Mouse (Mus musculus) left cerebral cortex, postnatal 10 days (tissue): Measurements from ENCODE around the gene Cers6. TPM values are rescaled to one million over a fixed set of nuclear protein-coding genes. Genes with fewer than 3 reads are reported as not detected.

ENCODE experiments used
- DNase-seq, 2 experiments: peaks; one replicate each; pipeline ENCODE4 v3.0.0; 2021 to 2022; ENCODE audit warnings: low spot score in 2 of 2, mixed read lengths in 1 of 2; ENCODE audit errors: extremely low spot score in 1 of 2
- intact Hi-C: fragments of 180-260 bp; cut with DNase I; formaldehyde crosslinking; loops from one replicate; pipeline ENCODE4 v1.15.1; 2025
- total RNA-seq, 2 experiments: library from RNA; stranded (reverse); gene quantifications; 2 replicates each; pipeline ENCODE4 v1.2.3; 2021

Cers6 gene
- total RNA-seq = 10 to 100 TPM; 63.9 to 67.0 TPM

DNA sequence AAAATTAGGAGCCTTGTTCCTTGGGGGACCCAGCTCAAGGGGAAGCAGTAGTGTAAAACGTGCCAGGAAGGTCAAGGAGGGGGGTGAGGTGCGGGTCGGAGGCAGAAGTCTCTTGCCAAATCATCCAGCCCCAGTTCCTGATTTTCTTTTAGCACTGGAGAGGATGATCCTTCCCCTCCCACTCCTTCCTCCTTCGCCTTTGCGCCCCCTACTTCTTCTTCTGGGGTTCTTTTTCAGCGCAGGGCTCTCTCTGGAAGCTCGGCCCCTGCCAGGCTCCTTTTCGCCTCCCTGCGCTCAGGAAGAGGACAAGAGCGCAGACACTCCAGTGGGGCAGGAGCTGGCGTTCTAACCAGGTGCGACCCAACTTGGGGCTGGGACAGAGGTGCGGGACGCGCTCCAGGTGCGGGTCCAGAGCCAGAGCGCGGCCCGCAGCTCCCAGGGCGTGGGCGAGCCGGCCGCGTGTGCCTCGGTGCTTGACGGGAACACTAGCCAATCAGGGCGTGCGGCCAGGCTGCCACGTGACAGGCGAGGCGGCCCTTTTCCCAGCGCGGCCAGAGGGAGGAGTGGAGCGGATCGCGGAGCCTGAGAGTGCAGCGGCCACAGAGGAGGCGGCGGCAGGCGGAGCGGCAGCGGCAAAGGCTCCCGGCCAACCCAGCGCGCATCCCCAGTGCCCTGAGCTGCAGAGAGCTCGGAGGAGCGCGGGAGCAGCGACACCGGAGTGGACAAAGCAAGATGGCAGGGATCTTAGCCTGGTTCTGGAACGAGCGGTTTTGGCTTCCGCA lies at the start of gene Cers6:
TSS of gene Cers6 (plus strand) at position 538 of the 782 bp plus-strand sequence.
- intact Hi-C loops = loop anchor here (5.0 to 10.0 kb wide), 3 partner anchors 74 to 194 kb away; no protein-coding TSS in a partner anchor
- DNase-seq = peak; percentile 96 to 97

DNA sequence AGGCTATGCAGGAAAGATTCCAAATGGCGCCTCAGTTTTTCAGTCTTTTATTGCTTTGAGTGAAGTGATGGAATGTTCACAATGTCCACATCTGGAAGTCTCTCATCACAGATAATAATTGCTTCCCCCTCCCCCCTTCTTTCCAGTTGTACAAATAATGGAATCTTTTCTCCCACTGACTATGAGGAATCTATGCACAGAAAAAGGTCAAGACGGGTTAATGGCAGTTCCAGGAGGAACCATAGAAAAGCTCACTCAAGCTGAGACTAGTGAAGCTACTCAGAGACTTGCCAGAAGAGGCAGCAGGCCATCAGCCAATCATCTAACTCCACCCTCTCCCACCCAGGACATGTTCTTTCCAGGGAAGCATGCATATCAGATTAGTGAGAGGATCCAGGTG lies 46.8 kb upstream of the Cers6 start:
- DNase-seq = no peak
- intact Hi-C loops = no loop called here

DNA sequence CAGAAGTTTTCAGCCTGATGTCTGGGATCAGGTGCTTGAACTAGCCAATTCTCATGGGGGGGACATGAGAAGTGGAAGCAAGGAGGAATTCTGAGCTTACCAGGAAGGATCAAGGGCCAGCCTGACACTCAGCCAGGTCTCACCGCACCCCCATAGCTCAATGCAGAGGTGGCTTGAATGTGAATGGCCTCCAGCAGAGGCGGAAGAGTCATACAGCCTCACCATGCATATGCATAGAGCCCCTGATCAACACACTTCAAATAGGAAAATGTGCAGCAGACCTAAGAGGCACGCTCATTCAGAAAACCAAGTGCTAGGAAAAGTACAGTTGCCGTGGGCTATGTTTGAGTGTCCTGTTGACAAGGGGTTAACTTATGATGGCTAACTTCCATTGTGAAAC lies 42.2 kb upstream of the Cers6 start:
- no peak for DNase-seq
- intact Hi-C loops = no loop called here

DNA sequence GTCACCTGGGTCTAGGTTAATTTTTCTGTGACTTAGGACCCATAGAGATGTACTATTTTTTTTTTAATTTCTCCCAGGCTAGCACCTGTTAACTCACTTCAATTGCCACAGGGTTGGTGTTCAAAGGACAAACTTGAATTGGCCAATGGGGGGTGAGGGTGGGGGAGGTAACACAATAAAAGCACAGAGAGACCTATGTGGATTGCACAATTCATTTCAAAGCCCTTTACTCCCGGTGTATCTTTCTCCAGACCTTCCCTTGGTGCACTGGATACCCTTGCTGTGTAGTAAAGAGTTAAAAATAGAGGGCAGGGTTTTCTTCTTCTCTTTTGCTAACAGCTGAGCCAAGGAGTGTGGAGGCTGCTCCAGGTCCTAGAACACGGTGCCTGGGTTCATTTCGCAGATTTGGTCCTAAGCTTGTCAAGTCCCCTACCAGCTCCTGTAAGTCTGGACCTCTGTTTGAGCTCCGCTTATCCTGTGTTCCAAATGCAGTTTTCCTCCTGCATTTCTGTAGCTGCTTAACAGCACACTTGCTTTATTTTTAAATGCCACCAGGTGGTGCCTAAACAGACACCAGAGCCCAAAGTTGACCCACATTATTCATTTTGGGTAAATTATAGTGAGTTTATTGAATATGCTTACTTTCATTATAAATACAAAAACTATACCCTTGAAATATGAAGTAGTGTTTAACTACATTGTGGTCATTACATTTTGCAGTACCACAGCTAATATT lies 38.9 kb upstream of the Cers6 start:
- no peak for DNase-seq
- intact Hi-C loops = no loop called here

DNA sequence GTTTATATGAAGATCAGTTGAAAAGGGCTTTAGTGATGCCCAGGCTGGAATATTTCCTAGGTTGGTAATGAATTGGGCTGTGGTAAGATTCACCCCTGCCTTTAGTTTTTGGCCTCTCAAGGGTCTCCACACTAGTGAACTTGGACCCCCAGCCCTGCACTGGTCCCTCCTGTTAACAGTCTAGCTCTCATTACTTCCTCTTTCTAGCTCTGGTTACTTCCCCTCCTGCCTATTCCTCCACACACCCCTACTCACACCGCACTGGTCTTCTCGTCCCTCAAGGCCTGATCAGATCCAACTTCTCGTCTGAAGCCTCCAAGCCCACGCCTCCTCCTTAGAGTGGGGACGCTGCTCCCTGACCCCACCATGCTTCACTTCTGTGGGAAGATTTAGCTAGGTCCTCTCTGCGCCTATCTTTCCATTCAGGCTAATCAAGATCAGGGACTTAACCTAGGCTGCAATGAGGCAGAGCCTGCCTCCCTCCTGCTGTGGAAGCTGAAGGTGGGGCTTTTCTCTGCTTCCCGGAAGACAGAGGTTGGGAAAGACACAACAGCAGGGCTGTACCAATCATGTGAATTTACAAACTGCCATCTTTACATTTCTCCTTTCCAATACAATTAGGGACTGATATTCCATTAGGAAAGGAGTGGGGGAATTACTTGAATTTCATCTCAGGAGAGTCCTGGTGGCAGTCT lies 35.8 kb upstream of the Cers6 start:
- intact Hi-C loops = no loop called here
- DNase-seq = no peak

DNA sequence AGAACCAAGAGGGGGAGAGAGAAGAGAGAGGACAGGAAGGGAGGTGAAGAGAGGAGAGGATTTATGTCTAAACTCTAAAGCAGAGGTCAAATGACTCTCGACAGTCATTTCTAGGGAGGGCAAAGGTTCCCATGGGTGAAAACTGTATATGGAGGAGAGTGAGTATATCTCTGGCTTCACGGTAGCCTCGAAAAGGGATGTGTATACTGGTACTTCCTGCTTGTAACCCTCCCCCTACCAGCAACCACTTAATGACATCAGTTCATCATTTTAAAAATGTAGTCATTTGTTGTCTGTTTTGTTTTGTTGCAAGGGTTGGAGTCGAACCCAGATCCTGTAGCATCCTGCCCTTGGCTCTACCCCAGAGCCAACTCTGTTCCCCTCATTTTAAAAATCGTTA lies 17.9 kb upstream of the Cers6 start:
- no peak for DNase-seq
- intact Hi-C loops = no loop called here

DNA sequence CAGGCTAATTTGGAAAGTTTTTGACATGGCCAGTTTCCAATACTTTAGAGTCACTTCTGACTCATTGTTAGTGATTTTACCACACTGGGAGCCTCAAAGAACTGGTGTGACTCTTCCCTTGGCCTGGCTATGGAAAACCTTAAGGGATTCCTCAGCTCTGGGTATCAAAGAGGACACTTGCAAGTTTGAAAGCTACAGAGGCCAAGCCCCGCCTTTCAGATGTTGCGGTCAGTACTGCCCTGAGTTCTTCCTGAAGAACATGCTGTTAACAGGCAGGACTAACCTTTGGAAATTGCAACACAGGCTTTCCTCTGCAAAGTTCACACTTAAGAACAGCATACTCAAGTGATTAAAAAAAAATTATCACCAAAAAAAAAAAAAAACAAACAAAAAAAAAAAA lies 16.7 kb upstream of the Cers6 start:
- no peak for DNase-seq
- intact Hi-C loops = no loop called here

DNA sequence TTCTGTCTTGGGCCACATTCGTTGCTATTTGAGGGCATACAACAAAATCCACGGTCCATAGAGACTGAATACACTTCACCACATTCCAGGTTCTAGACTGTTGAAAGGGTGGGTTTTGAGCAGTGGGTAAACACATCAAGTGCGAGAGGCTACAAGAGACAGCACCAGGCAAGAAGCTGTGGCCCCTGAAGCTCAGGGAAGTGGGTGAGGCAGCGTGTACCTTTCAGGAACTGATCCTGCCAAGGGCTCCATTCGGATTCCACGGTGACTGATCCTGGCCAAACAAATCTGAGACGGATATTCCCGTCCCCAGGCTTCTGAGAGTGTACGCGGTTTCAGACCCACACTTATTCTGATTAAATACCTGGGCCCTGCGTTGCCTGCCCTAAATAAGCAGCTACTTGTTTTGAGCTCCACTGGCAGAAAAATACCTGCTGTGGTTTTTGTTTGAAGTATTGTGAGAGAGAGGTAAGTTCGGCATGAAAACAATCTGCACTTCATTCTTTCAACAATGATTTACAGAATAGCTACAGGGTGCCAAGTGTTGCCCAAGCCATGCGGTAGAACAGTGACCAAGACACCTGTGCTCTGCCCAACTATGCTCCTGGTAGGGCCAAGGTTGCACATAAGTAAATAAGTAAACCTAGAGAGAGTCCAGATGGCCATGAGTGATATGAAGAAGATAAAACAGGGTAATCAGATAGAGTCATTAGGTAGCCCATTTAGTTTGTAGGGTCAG lies 16.1 kb upstream of the Cers6 start:
- intact Hi-C loops = no loop called here

DNA sequence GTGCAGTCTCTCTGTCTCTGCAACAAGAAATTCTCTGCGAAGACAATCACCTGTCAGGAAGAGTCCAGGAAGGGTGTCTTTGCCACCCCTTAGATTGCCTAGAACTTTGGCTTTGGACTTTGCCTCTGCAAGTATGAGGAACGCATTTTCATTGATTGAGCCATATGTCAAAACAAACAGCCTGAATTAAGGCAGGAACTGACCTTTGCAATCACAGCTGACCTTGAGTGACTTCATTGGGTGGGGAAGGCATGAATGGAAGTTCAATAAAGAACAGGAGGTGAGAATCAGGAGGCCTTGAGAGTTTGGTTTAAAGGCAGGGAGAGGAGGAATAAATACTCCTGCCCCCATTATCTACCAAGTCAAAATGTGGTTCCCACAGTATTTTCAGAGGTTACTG lies 850 bp upstream of the Cers6 start:
- no peak for DNase-seq
- intact Hi-C loops = loop anchor here (5.0 to 10.0 kb wide), 3 partner anchors 73 to 194 kb away; no protein-coding TSS in a partner anchor

More for the DNA sequence above, 16.1 kb upstream of the Cers6 start:
- DNase-seq = no peak

DNA sequence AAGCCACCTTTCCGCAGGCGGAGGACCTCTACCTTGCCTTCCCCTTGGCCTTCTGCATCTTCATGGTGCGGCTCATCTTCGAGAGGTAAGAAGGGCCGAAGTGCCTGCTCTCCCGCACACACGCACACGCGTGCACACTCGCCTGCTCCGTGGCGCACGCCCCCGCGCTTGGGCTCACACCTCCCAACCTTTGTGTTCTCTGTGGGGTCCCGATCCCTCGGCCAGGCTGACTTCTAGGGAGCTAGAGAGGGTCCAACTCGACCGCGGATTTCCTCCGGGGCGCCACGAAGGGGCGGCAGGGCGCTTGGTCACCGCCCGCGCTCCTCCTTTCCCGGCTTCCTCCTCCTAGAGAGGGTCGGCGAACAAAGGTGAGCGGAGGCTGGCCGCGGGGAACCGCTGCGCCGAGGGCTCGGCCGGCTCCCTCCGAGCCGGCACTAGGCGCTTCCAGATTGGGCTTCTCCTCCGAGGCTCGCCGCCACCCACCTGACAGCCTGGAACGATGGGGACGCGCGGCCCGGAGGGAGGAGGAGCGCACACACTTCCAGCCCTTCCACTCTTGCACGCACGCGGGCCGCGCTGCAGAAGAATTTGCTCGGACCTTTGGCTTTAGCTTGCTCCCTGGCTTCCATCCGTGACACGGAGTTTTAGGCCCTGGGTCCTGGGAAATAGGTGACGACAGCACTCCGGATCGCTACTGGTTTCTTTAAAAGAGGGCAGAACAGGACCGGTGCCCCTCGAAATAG lies 651 bp downstream of the Cers6 start:
- intact Hi-C loops = loop anchor here (5.0 to 10.0 kb wide), 3 partner anchors 75 to 193 kb away; no protein-coding TSS in a partner anchor
- peak in 1 of 2 experiments; percentile 68 for DNase-seq

DNA sequence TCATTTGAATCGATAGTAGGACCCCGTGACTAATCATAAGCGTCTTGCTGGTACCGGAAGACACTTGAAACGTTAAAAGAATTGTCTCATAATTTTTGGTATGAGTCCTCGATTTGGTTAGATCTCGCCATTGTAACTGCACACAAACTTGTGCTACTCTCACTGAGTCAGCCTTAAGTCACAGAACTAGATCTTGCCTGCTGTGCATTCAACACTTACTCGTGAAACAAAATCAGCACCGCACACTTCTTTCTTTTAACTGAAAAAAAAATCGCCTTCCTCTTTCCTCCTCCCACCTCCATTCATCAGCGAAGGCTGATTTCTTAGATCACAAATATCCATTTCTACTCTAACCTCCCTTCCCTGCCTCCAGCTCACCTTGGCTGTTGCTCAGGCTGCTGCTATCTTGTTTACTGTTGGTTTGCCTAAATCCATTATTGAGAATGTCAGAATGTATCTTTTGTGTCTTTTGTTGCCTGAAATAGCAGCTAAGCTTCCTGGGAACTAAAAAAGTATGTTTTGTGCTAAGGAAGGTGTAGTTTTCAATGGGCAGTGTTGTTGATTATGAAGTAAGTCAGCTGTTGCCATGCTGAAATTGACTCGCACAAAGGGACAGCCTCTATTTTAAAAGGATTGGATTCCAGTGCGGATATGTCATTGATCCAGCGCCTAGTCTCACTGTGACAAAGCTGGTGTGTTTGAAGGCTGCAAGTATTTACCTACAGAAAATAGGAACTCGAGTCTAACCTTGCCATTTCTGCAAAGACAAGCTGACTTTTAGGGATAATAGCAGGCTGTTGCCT lies 1.4 kb downstream of the Cers6 start:
- no peak for DNase-seq
- intact Hi-C loops = loop anchor here (5.0 to 10.0 kb wide), 3 partner anchors 75 to 192 kb away; no protein-coding TSS in a partner anchor

DNA sequence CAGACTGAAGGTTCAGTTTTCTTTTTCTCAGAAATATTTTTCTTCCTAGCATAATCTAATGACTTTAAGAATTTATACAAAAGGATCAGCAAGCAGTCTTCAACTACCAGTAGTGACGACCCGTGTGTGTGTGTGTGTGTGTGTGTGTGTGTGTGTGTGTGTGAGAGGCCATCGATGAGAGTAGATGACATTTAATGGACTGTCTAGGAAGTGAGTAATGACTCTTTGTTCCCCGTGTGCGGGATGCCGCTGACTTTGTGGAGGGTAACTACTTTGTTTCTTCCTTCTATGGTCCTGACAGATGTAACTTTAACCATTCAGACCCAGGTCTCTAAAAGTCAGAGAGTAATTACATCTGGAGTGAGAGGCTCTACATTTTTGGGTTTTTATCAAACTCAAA lies 2.3 kb downstream of the Cers6 start:
- DNase-seq = no peak
- intact Hi-C loops = loop anchor here (5.0 to 10.0 kb wide), 3 partner anchors 76 to 191 kb away; no protein-coding TSS in a partner anchor

DNA sequence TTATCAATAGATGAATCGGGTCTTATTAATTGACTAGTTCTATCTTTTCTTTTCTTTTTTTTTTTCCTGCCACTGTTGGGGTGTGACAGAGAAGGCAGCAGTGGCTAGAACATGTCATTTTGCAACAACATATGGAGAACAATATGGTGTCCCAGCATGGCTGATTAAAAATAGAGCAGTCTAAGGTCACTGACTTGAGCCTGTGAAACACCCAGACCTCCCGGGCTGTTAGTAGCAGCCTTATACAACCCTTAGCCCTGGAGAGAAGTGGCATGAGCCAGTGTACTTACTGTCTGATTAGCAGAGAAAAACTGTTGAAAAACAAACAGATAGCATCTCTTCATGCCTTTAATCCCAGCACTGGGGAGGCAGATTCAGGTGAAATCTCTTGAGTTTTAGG lies 3.1 kb downstream of the Cers6 start:
- intact Hi-C loops = loop anchor here (5.0 to 10.0 kb wide), 3 partner anchors 77 to 190 kb away; no protein-coding TSS in a partner anchor
- DNase-seq = no peak

DNA sequence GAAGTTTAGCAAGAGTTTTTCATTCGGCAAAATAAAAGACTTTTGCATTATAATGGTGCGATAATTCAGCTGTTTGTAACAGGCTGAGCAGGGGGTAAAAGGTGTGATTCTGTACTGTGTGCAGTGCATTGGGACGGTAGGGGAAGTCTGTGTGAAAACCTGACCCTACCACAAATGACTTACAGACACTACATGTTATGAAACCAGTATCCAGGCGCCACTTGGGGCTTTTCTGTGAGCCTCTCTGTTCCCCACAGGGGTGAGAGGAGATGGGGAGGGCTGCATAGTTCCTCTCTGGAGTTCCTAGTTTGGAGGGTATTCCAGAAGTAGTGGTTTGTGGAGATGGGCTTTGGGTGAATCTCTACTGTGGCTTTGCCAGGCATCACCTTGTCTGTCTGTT lies 5.9 kb downstream of the Cers6 start:
- intact Hi-C loops = loop anchor here (10.0 kb wide), 1 partner anchor 188 kb away; no protein-coding TSS in a partner anchor
- DNase-seq = no peak

DNA sequence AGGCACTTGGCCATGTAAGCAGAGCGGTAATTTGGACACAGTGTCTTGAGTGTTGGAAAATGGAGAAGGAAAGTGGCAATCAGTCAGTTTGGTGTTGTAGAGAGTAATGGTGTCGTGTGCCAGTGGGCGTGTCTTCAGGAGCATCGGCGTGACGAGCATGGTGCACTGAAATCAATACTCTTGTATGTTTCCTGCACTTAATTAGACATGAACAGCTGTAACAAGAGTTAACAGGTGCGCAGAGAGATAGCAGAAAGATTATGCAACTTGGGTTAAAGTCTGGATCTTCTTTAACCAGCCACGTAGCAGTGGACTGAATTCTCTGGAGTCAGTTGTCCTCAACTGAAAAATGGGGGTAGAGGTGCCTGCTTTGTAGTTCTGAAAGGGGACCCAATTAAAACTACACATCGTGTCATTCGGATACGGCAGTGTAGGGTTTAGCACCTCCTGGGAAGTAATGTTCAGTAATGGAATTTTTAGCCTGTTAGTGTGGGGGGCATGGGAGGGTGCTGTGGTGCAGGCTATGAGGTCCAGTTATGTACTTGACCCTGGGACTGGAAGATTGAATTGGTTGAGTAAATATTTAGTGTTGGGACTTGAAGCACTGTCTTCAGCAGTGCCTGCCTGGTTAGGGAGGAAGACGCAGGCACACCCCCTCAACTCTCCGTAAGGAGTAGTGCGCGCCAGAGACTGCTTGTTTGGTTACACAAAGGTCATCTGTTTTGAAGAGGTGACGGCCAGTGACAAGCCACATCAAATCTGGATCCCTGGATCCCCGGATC lies 9.9 kb downstream of the Cers6 start:
- intact Hi-C loops = no loop called here

DNA sequence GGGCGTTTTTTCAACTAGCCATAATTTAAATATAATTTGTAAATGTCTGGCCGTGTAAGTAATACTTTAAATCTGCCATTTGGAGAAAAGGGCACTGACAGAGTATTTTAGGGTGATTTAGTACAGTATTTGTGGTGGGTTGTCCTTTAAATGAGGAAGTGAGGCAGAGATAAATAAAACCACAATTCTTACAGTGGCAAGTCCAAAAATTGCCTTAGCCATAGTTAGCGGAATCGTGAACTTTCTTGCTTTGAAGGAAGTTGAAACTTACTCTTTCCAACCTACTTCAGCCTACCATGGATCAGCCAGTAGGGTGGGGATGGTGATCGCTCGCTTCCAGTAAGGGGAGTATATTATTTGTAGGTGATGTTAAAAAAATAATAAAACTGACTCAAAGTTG lies 11.8 kb downstream of the Cers6 start:
- no peak for DNase-seq
- intact Hi-C loops = no loop called here

More for the DNA sequence above, 9.9 kb downstream of the Cers6 start:
- DNase-seq = no peak
